Mouse (Mus musculus) kidney, embryonic 16.5 days (tissue): ENCODE data around the gene Ybx2. TPM values are rescaled to one million over a fixed set of nuclear protein-coding genes. Genes with fewer than 3 reads are reported as not detected.

Experiments
- ATAC-seq: fragments of 200-750 bp; cut with Nextera tagmentation; 2 replicates; pipeline ENCODE4 v1.8.0; 2017; ENCODE audit warnings: moderate TSS enrichment; ENCODE audit not compliant: low FRiP score, low TSS enrichment
- H3K27ac ChIP-seq: fragments of 300-500 bp; sonication (generic); 2 replicates; pipeline ENCODE4 v1.5.1; 2014; ENCODE audit warnings: low read length
- H3K27me3 ChIP-seq: fragments of 300-500 bp; sonication (generic); 2 replicates; pipeline ENCODE4 v1.6.1; 2014; ENCODE audit warnings: low read length, control low read depth, mixed read lengths; ENCODE audit not compliant: insufficient read depth
- H3K36me3 ChIP-seq: fragments of 300-500 bp; sonication (generic); 2 replicates; pipeline ENCODE4 v1.6.1; 2014; ENCODE audit warnings: low read length, control low read depth, mixed read lengths; ENCODE audit not compliant: insufficient read depth
- H3K4me1 ChIP-seq: fragments of 300-500 bp; sonication (generic); 2 replicates; pipeline ENCODE4 v1.6.1; 2014; ENCODE audit warnings: low read length, control low read depth, mixed read lengths; ENCODE audit not compliant: insufficient read depth
- H3K4me2 ChIP-seq: fragments of 300-500 bp; sonication (generic); replicated peaks from 2 replicates; pipeline ENCODE4 v1.6.1; 2014; ENCODE audit warnings: low read depth, low read length
- H3K4me3 ChIP-seq: fragments of 300-500 bp; sonication (generic); 2 replicates; pipeline ENCODE4 v1.5.1; 2014; ENCODE audit warnings: mild to moderate bottlenecking, low read length
- H3K9ac ChIP-seq: fragments of 300-500 bp; sonication (generic); replicated peaks from 2 replicates; pipeline ENCODE4 v1.6.1; 2014; ENCODE audit warnings: low read length
- H3K9me3 ChIP-seq: fragments of 300-500 bp; sonication (generic); 2 replicates; pipeline ENCODE4 v1.6.1; 2016; ENCODE audit warnings: low read length, control low read depth
- WGBS: fragments of 180-500 bp; shearing (Covaris S2); extraction: QIAGEN DNeasy Blood & Tissue Kit; methylation state at CpG from one replicate; pipeline ENCODE4 v1.1.7; 2014; 5-methylcytosine and 5-hydroxymethylcytosine counted together
- polyA plus RNA-seq: library from polyadenylated mRNA; unstranded; fragments of >200 nt; fragmentation: Nextera tagmentation; extraction: Ambion mirVana; gene quantifications from 2 replicates; pipeline ENCODE4 v1.2.1, GENCODE M21; 2015

The Ybx2 gene
- polyA plus RNA-seq, 1 experiment from 2014 or later, result 7.0 TPM

GRCm38 (mm10) chr11:69932254-69932653, 3.3 kb upstream of the Ybx2 start:
- no peaks in the 10 kb centered on the region for H3K9me3 ChIP-seq
- no peak overlapping the region for H3K4me2 ChIP-seq
- H3K4me1 ChIP-seq, result peaks cover 22% of the 10 kb centered on the region
- no peaks in the 10 kb centered on the region for H3K36me3 ChIP-seq
- peaks cover 10% of the 10 kb centered on the region; the same call in 1 of the 2 replicates for H3K27me3 ChIP-seq
- no peak overlapping the region for H3K27ac ChIP-seq
- ATAC-seq, result no peak
- 40% methylated on average over 3 of the region's 3 CpGs for WGBS
- no peak overlapping the region for H3K4me3 ChIP-seq
- H3K9ac ChIP-seq, result no peak overlapping the region

GRCm38 (mm10) chr11:69933066-69933465, 2.5 kb upstream of the Ybx2 start:
- H3K9me3 ChIP-seq, result no peaks in the 10 kb centered on the region
- H3K9ac ChIP-seq, result no peak overlapping the region
- H3K4me2 ChIP-seq, result no peak overlapping the region
- ATAC-seq, result no peak
- no peak overlapping the region for H3K4me3 ChIP-seq
- no peak overlapping the region for H3K27ac ChIP-seq
- H3K36me3 ChIP-seq, result no peaks in the 10 kb centered on the region
- H3K27me3 ChIP-seq, result peaks cover 10% of the 10 kb centered on the region
- WGBS, result 75% methylated on average over 4 of the region's 4 CpGs
- peaks cover 30% of the 10 kb centered on the region for H3K4me1 ChIP-seq

- WGBS, result under 1% methylated on average over 18 of the region's 18 CpGs
Observed at GRCm38 (mm10) chr11:69934169-69934568, 1.4 kb upstream of the Ybx2 start.

GRCm38 (mm10) chr11:69934681-69935080, 915 bp upstream of the Ybx2 start:
- H3K4me1 ChIP-seq, result peaks cover 31% of the 10 kb centered on the region
- H3K27me3 ChIP-seq, result peaks cover 10% of the 10 kb centered on the region
- ATAC-seq, result no peak
- no peak overlapping the region; the same call in 1 of the 2 replicates for H3K9ac ChIP-seq
- no peaks in the 10 kb centered on the region for H3K36me3 ChIP-seq
- no peak overlapping the region for H3K4me3 ChIP-seq
- H3K9me3 ChIP-seq, result no peaks in the 10 kb centered on the region
- H3K4me2 ChIP-seq, result peak overlapping the region; percentile 47
- no peak overlapping the region; the same call in 1 of the 2 replicates for H3K27ac ChIP-seq
- 10% methylated on average over 6 of the region's 6 CpGs for WGBS

More at GRCm38 (mm10) chr11:69934169-69934568, 1.4 kb upstream of the Ybx2 start:
- no peaks in the 10 kb centered on the region for H3K9me3 ChIP-seq
- H3K4me2 ChIP-seq, result peak overlapping the region; percentile 47
- H3K4me3 ChIP-seq, result peak overlapping the region; percentile 25
- H3K27me3 ChIP-seq, result peaks cover 10% of the 10 kb centered on the region
- no peak overlapping the region for H3K27ac ChIP-seq
- no peak overlapping the region; the same call in 1 of the 2 replicates for H3K9ac ChIP-seq
- no peaks in the 10 kb centered on the region for H3K36me3 ChIP-seq
- ATAC-seq, result peak; percentile 60
- peaks cover 31% of the 10 kb centered on the region for H3K4me1 ChIP-seq

- Histone ChIP-seq H3K9me3 (no peaks in the 10 kb centered on the region), H3K36me3 (no peaks in the 10 kb centered on the region), H3K4me1 (peaks cover 31% of the 10 kb centered on the region), H3K4me3 (peak overlapping the region; percentile 58), H3K4me2 (peak overlapping the region; percentile 99), H3K9ac (peak overlapping the region; percentile 70), H3K27me3 (peaks cover 10% of the 10 kb centered on the region), H3K27ac (peak overlapping the region; percentile 54; the same call in 1 of the 2 replicates)
- ATAC-seq, result no peak
- 2% methylated on average over 27 of the region's 30 CpGs for WGBS
Observed at GRCm38 (mm10) chr11:69936156-69936555, 560 bp downstream of the Ybx2 start.

GRCm38 (mm10) chr11:69936714-69937347, 1.2 kb downstream of the Ybx2 start:
- Histone ChIP-seq H3K9me3 (no peaks in the 10 kb centered on the region), H3K9ac (peak overlapping the region; percentile 70), H3K36me3 (no peaks in the 10 kb centered on the region), H3K27ac (peak overlapping the region; percentile 54; the same call in 1 of the 2 replicates), H3K4me2 (peak overlapping the region; percentile 99), H3K4me1 (peaks cover 31% of the 10 kb centered on the region), H3K4me3 (peak overlapping the region; percentile 58), H3K27me3 (peaks cover 10% of the 10 kb centered on the region)
- no peak for ATAC-seq
- 23% methylated on average over 9 of the region's 9 CpGs for WGBS

GRCm38 (mm10) chr11:69937385-69937784, 1.8 kb downstream of the Ybx2 start:
- Histone ChIP-seq H3K36me3 (no peaks in the 10 kb centered on the region; the same call in 1 of the 2 replicates), H3K9ac (0 out of 2 replicates have a peak overlapping the region, but pooled peaks have one; percentile 26), H3K4me1 (peaks cover 31% of the 10 kb centered on the region), H3K27ac (peak overlapping the region; percentile 54; the same call in 1 of the 2 replicates), H3K4me2 (peak overlapping the region; percentile 99; the same call in 1 of the 2 replicates), H3K27me3 (peaks cover 10% of the 10 kb centered on the region), H3K4me3 (0 out of 2 replicates have a peak overlapping the region, but pooled peaks have one; percentile 58), H3K9me3 (no peaks in the 10 kb centered on the region)
- no peak for ATAC-seq
- WGBS, result 33% methylated on average over 4 of the region's 4 CpGs

- H3K4me1 ChIP-seq, result peaks cover 31% of the 10 kb centered on the region
- no peaks in the 10 kb centered on the region for H3K9me3 ChIP-seq
- H3K4me2 ChIP-seq, result no peak overlapping the region
- no peak for ATAC-seq
- peak overlapping the region; percentile 54; the same call in 1 of the 2 replicates for H3K27ac ChIP-seq
- no peak overlapping the region for H3K4me3 ChIP-seq
- H3K36me3 ChIP-seq, result no peaks in the 10 kb centered on the region; the same call in 1 of the 2 replicates
- H3K27me3 ChIP-seq, result peaks cover 10% of the 10 kb centered on the region
- 64% methylated on average over 5 of the region's 5 CpGs for WGBS
- H3K9ac ChIP-seq, result 0 out of 2 replicates have a peak overlapping the region, but pooled peaks have one; percentile 11
Observed at GRCm38 (mm10) chr11:69937834-69938233, 2.2 kb downstream of the Ybx2 start.

- Histone ChIP-seq H3K4me3 (no peak overlapping the region), H3K4me2 (no peak overlapping the region), H3K27me3 (peaks cover 10% of the 10 kb centered on the region), H3K36me3 (no peaks in the 10 kb centered on the region; the same call in 1 of the 2 replicates), H3K4me1 (peaks cover 31% of the 10 kb centered on the region), H3K9ac (no peak overlapping the region), H3K9me3 (no peaks in the 10 kb centered on the region), H3K27ac (no peak overlapping the region)
- no peak for ATAC-seq
- 29% methylated on average over 9 of the region's 9 CpGs for WGBS
Observed at GRCm38 (mm10) chr11:69938401-69938979, 2.9 kb downstream of the Ybx2 start.

GRCm38 (mm10) chr11:69939181-69939580, 3.6 kb downstream of the Ybx2 start:
- Histone ChIP-seq H3K27me3 (peaks cover 10% of the 10 kb centered on the region), H3K9me3 (no peaks in the 10 kb centered on the region), H3K4me2 (no peak overlapping the region), H3K36me3 (no peaks in the 10 kb centered on the region; the same call in 1 of the 2 replicates), H3K27ac (no peak overlapping the region), H3K4me3 (no peak overlapping the region), H3K4me1 (peaks cover 31% of the 10 kb centered on the region), H3K9ac (no peak overlapping the region)
- ATAC-seq, result no peak
- 58% methylated on average over 5 of the region's 5 CpGs for WGBS
